Mouse (Mus musculus): ENCODE results near the gene Trpm7. TPM values are rescaled to one million over a fixed set of nuclear protein-coding genes. Genes with fewer than 3 reads are reported as not detected.

Trpm7 gene
- polyA plus RNA-seq (2015; fragmentation: Nextera tagmentation; extraction: Ambion mirVana), result 44.6 and 50.1 TPM in 2 replicates

DNA sequence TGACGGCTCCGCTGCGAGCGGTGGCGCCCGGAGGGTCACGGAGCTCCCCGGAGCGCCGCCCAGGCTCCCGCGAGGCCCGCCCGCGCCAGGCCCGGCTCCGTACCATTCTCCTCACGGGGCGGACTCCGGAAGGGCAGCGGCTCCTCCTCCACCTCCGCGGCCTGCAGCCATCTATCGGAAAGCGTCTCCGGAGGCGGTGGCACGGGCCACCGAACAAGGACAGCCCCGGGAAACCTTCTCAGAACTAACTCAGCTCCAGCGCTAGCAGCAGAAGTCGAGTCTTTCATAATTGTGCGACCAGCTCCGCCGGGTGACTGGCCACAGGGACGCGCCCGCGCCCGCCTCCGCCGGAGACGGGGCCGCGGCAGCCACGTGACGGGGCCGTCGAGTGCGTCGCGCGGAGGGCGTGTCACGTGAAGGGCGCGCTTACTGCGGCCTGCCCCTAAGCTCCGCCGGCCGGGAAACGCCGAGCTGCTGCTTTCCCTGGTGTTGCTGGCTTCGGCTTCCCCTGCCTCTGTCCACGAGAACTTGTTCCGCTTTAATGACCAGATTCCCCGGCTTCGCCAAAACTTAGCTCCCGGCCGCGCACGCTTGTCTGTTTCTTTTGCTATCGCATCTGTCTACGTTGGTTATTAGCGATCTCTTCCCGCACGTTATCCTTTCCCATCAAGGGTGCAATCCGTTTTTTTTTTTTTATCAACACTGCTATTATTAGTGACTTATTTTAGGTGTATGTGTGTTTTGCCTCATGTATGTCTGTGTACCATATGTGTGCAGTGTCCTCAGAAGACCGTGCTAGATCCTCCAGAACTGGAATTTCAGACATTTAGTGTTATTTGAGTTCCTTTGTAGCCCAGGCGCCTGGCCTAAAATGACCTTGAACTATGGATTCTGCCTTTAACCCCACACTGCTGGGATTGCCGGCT is at the start of gene Trpm7:
Gene Trpm7, minus strand, starts transcription at position 360 of the 926 bp plus-strand sequence.
- H3K9ac ChIP-seq (replicated peaks; ENCODE audit: low read length), result peak within 1 kb of the TSS; percentile 94
- WGBS, result under 1% methylated on average over 81 of the region's 81 CpGs
- H3K27ac ChIP-seq (ENCODE audit: low read length), result peak within 1 kb of the TSS; percentile 99
- H3K4me3 ChIP-seq (ENCODE audit: low read length), result peak within 1 kb of the TSS; percentile 82
- H3K9me3 ChIP-seq (ENCODE audit: low read length), result no peaks in the 10 kb centered on the region
- H3K4me2 ChIP-seq (replicated peaks; ENCODE audit: low read depth, low read length), result peak within 1 kb of the TSS; percentile 66
- H3K27me3 ChIP-seq (ENCODE audit: insufficient read depth, low read length), result no peaks in the 10 kb centered on the region
- ATAC-seq (ENCODE audit: low FRiP score, low TSS enrichment), result peak; percentile 98
- H3K4me1 ChIP-seq (ENCODE audit: insufficient read depth, low read length), result peaks cover 15% of the 10 kb centered on the region
- no peaks in the 10 kb centered on the region for H3K36me3 ChIP-seq (ENCODE audit: insufficient read depth, low read length)

DNA sequence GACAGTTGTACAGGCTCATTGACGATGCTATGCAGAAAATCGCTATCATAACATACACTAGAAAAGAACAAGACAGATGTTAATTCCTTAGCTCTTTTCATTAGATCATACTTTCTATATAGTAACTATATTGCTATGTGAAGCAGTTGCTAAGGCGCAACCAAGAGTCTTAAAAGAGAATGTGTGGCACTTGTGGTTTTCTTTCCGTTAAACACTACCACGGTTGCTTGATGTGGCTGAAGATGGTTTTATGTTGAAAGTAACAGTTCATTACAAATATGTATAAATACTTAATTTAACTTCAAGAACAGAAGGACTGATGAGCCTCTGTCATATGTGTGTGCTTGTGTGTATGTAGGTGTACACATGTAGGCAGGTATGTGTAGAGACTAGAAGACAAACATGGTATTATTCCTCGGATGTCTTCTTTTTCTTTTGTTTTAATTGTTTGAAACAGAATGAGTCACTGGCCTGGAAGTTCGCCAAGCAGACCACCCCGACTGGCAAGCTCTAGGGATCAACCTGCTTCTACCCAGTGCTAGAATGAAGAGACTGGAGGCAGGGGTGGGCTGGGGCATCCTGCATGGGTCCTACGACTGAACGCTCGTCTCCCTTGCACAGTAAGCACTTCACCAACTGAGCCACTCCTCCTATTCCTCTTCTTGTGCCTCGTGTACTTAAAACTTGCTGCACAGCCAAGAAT is 44.5 kb upstream of the Trpm7 start:
- Histone ChIP-seq H3K4me1 (ENCODE audit: insufficient read depth, low read length) (no peaks in the 10 kb centered on the region), H3K27ac (ENCODE audit: low read length) (no peak overlapping the region), H3K36me3 (ENCODE audit: insufficient read depth, low read length) (peaks cover 30% of the 10 kb centered on the region), H3K4me2 (replicated peaks; ENCODE audit: low read depth, low read length) (no peak overlapping the region), H3K9ac (replicated peaks; ENCODE audit: low read length) (no peak overlapping the region), H3K27me3 (ENCODE audit: insufficient read depth, low read length) (no peaks in the 10 kb centered on the region), H3K4me3 (ENCODE audit: low read length) (no peak overlapping the region), H3K9me3 (ENCODE audit: low read length) (no peaks in the 10 kb centered on the region)
- no peak for ATAC-seq (ENCODE audit: low FRiP score, low TSS enrichment)
- WGBS, result 85% methylated on average over 12 of the region's 12 CpGs

DNA sequence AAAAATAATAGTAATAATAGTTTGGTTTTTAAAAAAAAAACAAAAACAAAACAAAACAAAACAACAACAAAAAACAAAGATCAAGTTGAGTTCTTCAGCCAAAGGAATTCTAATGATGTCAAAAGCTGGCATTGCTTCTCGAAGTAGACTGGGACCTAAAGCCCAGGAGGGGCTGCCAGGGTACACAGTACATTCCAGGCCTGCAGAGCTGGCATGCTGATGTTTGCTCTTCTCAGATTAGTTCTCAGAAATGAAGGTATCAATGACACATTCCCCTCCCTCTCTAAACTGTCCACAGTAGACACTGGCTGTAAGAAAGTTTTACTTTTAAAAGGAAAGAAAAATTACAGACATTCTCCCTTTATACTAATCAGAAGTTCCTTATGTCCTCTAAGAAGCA is 40.2 kb upstream of the Trpm7 start:
- H3K27ac ChIP-seq (ENCODE audit: low read length), result no peak overlapping the region
- WGBS, result 90% methylated on average over 1 of the region's 1 CpGs

DNA sequence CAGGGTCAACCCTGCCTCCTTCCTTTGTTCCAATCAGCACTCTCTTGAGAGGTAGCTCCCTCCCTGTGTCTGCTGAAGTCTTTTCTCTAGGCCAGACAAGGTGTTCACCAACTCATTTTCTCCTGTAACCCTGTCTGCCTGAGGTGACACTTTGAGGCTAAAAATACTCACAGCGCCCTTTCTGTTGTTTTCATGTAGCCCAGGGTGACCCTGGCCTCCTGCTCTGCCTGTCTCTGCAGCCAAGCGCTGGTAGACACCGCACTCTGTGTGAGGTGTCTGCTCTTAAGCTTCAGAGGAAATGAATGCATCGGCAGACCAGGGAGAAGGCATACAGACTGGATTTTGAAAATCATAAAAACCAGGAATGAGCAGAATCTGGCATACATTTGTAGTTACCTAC is 38.1 kb upstream of the Trpm7 start:
- Histone ChIP-seq H3K9me3 (ENCODE audit: low read length) (no peaks in the 10 kb centered on the region), H3K36me3 (ENCODE audit: insufficient read depth, low read length) (peaks cover 15% of the 10 kb centered on the region; the same call in 1 of the 2 replicates), H3K4me2 (replicated peaks; ENCODE audit: low read depth, low read length) (no peak overlapping the region), H3K27ac (ENCODE audit: low read length) (no peak overlapping the region), H3K4me1 (ENCODE audit: insufficient read depth, low read length) (no peaks in the 10 kb centered on the region), H3K27me3 (ENCODE audit: insufficient read depth, low read length) (no peaks in the 10 kb centered on the region), H3K9ac (replicated peaks; ENCODE audit: low read length) (no peak overlapping the region), H3K4me3 (ENCODE audit: low read length) (no peak overlapping the region)
- WGBS, result 64% methylated on average over 4 of the region's 4 CpGs
- no peak for ATAC-seq (ENCODE audit: low FRiP score, low TSS enrichment)

More for the DNA sequence above, 40.2 kb upstream of the Trpm7 start:
- no peaks in the 10 kb centered on the region for H3K9me3 ChIP-seq (ENCODE audit: low read length)
- H3K4me1 ChIP-seq (ENCODE audit: insufficient read depth, low read length), result no peaks in the 10 kb centered on the region
- H3K4me2 ChIP-seq (replicated peaks; ENCODE audit: low read depth, low read length), result no peak overlapping the region
- peaks cover 26% of the 10 kb centered on the region for H3K36me3 ChIP-seq (ENCODE audit: insufficient read depth, low read length)
- H3K9ac ChIP-seq (replicated peaks; ENCODE audit: low read length), result no peak overlapping the region
- no peaks in the 10 kb centered on the region for H3K27me3 ChIP-seq (ENCODE audit: insufficient read depth, low read length)
- ATAC-seq (ENCODE audit: low FRiP score, low TSS enrichment), result no peak
- H3K4me3 ChIP-seq (ENCODE audit: low read length), result no peak overlapping the region

DNA sequence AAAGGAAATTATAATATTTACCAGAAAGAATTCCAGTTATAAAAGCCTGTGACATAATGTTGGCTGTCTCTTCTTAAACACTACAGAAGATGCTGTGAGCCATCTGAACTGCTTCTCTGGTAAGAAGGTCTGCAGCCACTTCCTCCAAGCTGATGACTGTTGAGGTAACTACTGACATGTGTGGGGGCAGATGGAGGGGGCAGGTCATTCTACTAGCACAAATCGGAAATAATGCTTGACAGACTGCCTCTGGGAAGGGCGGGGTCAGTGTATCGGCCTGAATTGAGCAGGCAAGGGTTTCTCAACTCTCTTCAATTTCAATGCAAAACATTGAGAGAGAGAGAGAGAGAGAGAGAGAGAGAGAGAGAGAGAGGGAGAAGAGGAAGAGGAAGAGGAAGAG is 28.1 kb upstream of the Trpm7 start:
- Histone ChIP-seq H3K27me3 (ENCODE audit: insufficient read depth, low read length) (no peaks in the 10 kb centered on the region), H3K36me3 (ENCODE audit: insufficient read depth, low read length) (peaks cover 12% of the 10 kb centered on the region; the same call in 1 of the 2 replicates), H3K4me2 (replicated peaks; ENCODE audit: low read depth, low read length) (no peak overlapping the region), H3K4me3 (ENCODE audit: low read length) (no peak overlapping the region), H3K9ac (replicated peaks; ENCODE audit: low read length) (no peak overlapping the region), H3K4me1 (ENCODE audit: insufficient read depth, low read length) (no peaks in the 10 kb centered on the region), H3K9me3 (ENCODE audit: low read length) (no peaks in the 10 kb centered on the region), H3K27ac (ENCODE audit: low read length) (no peak overlapping the region)
- ATAC-seq (ENCODE audit: low FRiP score, low TSS enrichment), result no peak
- 63% methylated on average over 3 of the region's 3 CpGs for WGBS

DNA sequence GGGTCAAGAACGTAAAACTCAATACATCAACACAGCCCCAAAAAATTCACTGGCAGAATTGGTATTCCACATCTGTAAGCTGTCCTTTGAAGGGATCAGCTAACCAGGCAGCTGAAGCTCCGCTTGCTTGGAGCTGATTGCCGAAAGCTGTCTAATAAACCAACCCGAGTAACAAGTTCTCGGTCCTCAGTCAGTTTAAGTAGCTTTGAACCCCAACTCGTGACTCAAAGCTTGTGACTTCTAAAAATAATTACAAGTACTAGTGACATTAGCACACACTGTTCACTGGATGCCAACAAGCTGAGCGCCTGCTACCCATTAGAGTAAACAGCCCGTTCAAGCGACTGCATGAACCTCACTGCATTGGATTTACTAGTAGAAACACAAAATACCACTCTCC is 21.5 kb upstream of the Trpm7 start:
- H3K27me3 ChIP-seq (ENCODE audit: insufficient read depth, low read length), result no peaks in the 10 kb centered on the region
- H3K4me3 ChIP-seq (ENCODE audit: low read length), result no peak overlapping the region
- H3K27ac ChIP-seq (ENCODE audit: low read length), result 0 out of 2 replicates have a peak overlapping the region, but pooled peaks have one; percentile 22
- H3K36me3 ChIP-seq (ENCODE audit: insufficient read depth, low read length), result peaks cover 11% of the 10 kb centered on the region; the same call in 1 of the 2 replicates
- H3K4me2 ChIP-seq (replicated peaks; ENCODE audit: low read depth, low read length), result no peak overlapping the region; the same call in 1 of the 2 replicates
- ATAC-seq (ENCODE audit: low FRiP score, low TSS enrichment), result peak; percentile 49; the same call in 1 of the 2 replicates
- 69% methylated on average over 9 of the region's 9 CpGs for WGBS
- 0 out of 2 replicates have a peak, but pooled peaks cover 5% of the 10 kb centered on the region for H3K4me1 ChIP-seq (ENCODE audit: insufficient read depth, low read length)
- H3K9ac ChIP-seq (replicated peaks; ENCODE audit: low read length), result no peak overlapping the region
- no peaks in the 10 kb centered on the region for H3K9me3 ChIP-seq (ENCODE audit: low read length)

DNA sequence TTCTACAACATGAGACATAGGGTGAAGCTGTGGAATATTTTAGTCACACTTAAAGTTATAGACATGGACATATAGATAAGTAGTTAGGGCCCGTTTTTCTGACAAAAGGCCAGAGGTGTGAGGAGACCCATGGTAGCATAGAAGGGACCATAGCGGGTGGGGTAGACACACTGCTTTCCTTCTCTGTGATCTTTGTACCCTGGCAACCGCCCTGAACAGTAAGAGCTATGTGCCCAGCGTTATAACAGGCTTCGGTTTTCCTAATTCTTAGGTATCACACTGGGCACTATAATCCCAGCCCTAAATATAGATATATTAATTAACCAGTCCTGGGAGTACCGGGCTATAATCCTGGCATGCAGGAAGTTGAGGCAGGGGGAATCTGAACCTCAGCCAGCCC is 20.9 kb upstream of the Trpm7 start:
- Histone ChIP-seq H3K4me1 (ENCODE audit: insufficient read depth, low read length) (0 out of 2 replicates have a peak, but pooled peaks cover 5% of the 10 kb centered on the region), H3K4me3 (ENCODE audit: low read length) (no peak overlapping the region), H3K27ac (ENCODE audit: low read length) (no peak overlapping the region), H3K4me2 (replicated peaks; ENCODE audit: low read depth, low read length) (no peak overlapping the region), H3K9ac (replicated peaks; ENCODE audit: low read length) (no peak overlapping the region), H3K27me3 (ENCODE audit: insufficient read depth, low read length) (no peaks in the 10 kb centered on the region), H3K36me3 (ENCODE audit: insufficient read depth, low read length) (peaks cover 6% of the 10 kb centered on the region; the same call in 1 of the 2 replicates), H3K9me3 (ENCODE audit: low read length) (no peaks in the 10 kb centered on the region)
- WGBS, result 78% methylated on average over 6 of the region's 6 CpGs
- peak; percentile 39; the same call in 1 of the 2 replicates for ATAC-seq (ENCODE audit: low FRiP score, low TSS enrichment)

DNA sequence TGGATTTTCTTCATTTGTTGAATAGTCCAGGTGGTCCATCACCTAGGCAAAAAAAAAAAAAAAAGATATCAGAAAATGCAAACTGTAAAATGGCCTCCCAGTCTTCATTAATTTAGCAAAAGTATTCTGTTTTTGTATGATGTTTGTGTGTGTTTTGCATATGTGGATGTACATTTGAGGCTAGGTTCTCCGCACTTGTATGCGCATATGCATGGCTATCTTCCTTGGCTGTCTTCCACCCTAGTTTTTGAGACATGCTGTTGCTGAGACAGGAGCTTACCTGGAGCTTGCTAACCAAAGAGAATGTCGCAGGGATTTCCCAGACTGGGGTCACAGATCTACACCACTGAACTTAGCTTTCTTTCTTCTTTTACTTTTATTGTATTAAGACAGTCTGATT is 18.2 kb upstream of the Trpm7 start:
- 94% methylated on average over 3 of the region's 3 CpGs for WGBS
- Histone ChIP-seq H3K4me1 (ENCODE audit: insufficient read depth, low read length) (0 out of 2 replicates have a peak, but pooled peaks cover 5% of the 10 kb centered on the region), H3K9me3 (ENCODE audit: low read length) (no peaks in the 10 kb centered on the region), H3K4me3 (ENCODE audit: low read length) (no peak overlapping the region), H3K4me2 (replicated peaks; ENCODE audit: low read depth, low read length) (no peak overlapping the region), H3K9ac (replicated peaks; ENCODE audit: low read length) (no peak overlapping the region), H3K27ac (ENCODE audit: low read length) (no peak overlapping the region), H3K27me3 (ENCODE audit: insufficient read depth, low read length) (no peaks in the 10 kb centered on the region), H3K36me3 (ENCODE audit: insufficient read depth, low read length) (0 out of 2 replicates have a peak, but pooled peaks cover 2% of the 10 kb centered on the region)
- ATAC-seq (ENCODE audit: low FRiP score, low TSS enrichment), result no peak

DNA sequence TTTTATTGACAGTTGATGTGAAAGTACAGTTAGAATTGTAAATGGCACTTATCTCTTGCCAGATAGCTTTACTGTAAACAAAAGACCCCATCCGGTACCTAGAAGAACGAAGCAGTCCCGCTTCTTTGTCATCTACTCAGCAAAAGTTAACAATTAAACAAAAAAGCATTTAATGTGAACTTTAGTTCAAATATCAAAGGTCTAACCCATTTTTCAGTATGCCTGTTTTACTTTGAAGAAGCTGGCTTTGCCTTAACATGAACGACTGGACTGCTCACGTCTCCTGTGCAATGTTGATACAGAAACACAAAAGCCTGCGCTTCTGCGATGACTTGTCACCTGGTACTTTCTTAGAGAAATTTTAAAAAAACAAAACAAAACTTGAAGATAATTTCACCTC is 16.3 kb upstream of the Trpm7 start:
- no peaks in the 10 kb centered on the region for H3K9me3 ChIP-seq (ENCODE audit: low read length)
- H3K27ac ChIP-seq (ENCODE audit: low read length), result no peak overlapping the region
- 88% methylated on average over 7 of the region's 7 CpGs for WGBS
- H3K27me3 ChIP-seq (ENCODE audit: insufficient read depth, low read length), result no peaks in the 10 kb centered on the region
- H3K9ac ChIP-seq (replicated peaks; ENCODE audit: low read length), result no peak overlapping the region
- no peak overlapping the region for H3K4me2 ChIP-seq (replicated peaks; ENCODE audit: low read depth, low read length)
- H3K4me3 ChIP-seq (ENCODE audit: low read length), result no peak overlapping the region
- ATAC-seq (ENCODE audit: low FRiP score, low TSS enrichment), result no peak
- H3K4me1 ChIP-seq (ENCODE audit: insufficient read depth, low read length), result 0 out of 2 replicates have a peak, but pooled peaks cover 3% of the 10 kb centered on the region
- H3K36me3 ChIP-seq (ENCODE audit: insufficient read depth, low read length), result 0 out of 2 replicates have a peak, but pooled peaks cover 2% of the 10 kb centered on the region
